Mouse (Mus musculus): Measurements from ENCODE around the gene Bmp6. TPM values are rescaled to one million over a fixed set of nuclear protein-coding genes. Genes with fewer than 3 reads are reported as not detected.

Bmp6 gene
- polyA plus RNA-seq, 1 experiment, result 6.3 TPM

DNA sequence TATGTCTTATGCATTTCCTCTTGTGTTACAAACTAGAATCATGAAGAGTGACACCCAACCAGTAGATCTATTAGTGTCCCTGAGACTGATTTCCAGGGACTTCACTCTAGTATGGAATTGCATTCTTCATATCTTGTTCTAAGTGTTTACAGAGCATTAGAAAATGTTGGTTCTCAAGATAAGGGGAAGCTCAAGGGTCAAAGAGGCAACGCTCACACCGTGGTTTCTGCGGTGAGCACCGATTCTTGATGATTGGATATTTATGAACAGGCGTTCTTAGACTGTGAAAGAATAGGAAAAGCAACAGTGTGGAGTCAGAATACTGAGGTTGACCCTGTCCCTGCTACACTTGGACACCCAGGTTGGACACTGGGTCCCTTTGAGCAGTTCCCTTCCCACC, 89.9 kb downstream of the Bmp6 start:
- Histone ChIP-seq H3K4me3 (ENCODE audit: insufficient read depth, low read depth, low read length) (no peak overlapping the region), H3K27ac (replicated peaks; ENCODE audit: low read depth, low read length) (no peak overlapping the region)

GRCm38 (mm10) chr13:38437930-38438329, 93.0 kb downstream of the Bmp6 start:
- Histone ChIP-seq H3K4me3 (ENCODE audit: insufficient read depth, low read depth, low read length) (no peak overlapping the region), H3K4me1 (ENCODE audit: control insufficient read depth, insufficient read depth, insufficient read length, low read length) (peaks cover 5% of the 10 kb centered on the region), H3K27ac (replicated peaks; ENCODE audit: low read depth, low read length) (no peak overlapping the region)

More for the DNA sequence above, 89.9 kb downstream of the Bmp6 start:
- peaks cover 5% of the 10 kb centered on the region for H3K4me1 ChIP-seq (ENCODE audit: control insufficient read depth, insufficient read depth, insufficient read length, low read length)

DNA sequence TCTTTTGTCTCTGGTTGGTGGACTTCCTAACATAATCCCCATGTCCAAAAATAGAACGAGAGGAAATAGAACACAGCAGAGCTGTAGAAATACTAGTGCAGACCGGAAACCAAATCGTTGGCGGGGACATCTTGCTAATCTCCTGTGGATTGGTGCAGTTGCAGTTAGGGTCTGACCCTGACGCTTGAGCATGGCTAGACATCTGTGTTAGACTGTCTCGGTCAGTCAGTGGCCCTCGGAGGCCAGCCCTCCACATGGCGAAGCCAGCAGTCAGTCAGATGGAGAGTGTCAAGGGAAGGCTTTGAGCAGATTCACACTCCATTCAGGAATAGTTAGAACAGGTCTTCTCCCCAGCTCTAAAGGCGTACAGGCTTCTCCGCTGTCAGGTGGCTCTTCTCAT, 95.3 kb downstream of the Bmp6 start:
- Histone ChIP-seq H3K27ac (replicated peaks; ENCODE audit: low read depth, low read length) (no peak overlapping the region), H3K4me1 (ENCODE audit: control insufficient read depth, insufficient read depth, insufficient read length, low read length) (peaks cover 5% of the 10 kb centered on the region), H3K4me3 (ENCODE audit: insufficient read depth, low read depth, low read length) (no peak overlapping the region)

DNA sequence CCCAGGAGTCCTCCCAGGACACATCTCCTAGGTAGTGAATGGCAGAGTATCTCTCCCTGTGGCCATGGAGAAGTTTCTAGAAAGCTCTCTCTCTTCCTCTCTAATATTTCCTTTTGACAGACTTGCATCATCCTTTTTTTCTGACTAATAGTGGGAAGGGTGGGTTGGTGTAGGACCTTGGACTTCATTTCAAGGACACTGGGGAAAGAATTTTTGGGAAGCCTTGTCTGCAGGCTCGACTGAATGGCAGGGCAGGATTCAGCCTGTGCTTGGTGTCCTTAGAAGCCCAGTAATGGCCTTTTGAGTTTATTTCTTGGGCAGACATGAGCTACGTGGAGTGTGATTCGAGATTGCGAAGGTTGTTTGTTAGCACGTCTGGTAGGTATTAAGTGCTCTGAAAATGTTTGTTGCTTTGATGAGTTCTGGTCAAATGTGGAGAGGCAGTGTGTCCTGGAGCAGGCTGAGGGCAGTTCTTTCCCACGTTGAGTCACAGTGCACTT, 103.7 kb downstream of the Bmp6 start:
- Histone ChIP-seq H3K27ac (replicated peaks; ENCODE audit: low read depth, low read length) (no peak overlapping the region), H3K4me3 (ENCODE audit: insufficient read depth, low read depth, low read length) (no peak overlapping the region), H3K4me1 (ENCODE audit: control insufficient read depth, insufficient read depth, insufficient read length, low read length) (no peaks in the 10 kb centered on the region)

GRCm38 (mm10) chr13:38450051-38450971, 105.4 kb downstream of the Bmp6 start:
- Histone ChIP-seq H3K27ac (replicated peaks; ENCODE audit: low read depth, low read length) (no peak overlapping the region), H3K4me1 (ENCODE audit: control insufficient read depth, insufficient read depth, insufficient read length, low read length) (peaks cover 4% of the 10 kb centered on the region; the same call in 1 of the 2 replicates), H3K4me3 (ENCODE audit: insufficient read depth, low read depth, low read length) (no peak overlapping the region; the same call in 1 of the 2 replicates)

- no peak overlapping the region for H3K27ac ChIP-seq (replicated peaks; ENCODE audit: low read depth, low read length)
- H3K4me1 ChIP-seq (ENCODE audit: control insufficient read depth, insufficient read depth, insufficient read length, low read length), result peaks cover 4% of the 10 kb centered on the region; the same call in 1 of the 2 replicates
- no peak overlapping the region for H3K4me3 ChIP-seq (ENCODE audit: insufficient read depth, low read depth, low read length)
Observed at GRCm38 (mm10) chr13:38451446-38451845, 106.5 kb downstream of the Bmp6 start.

- H3K4me1 ChIP-seq (ENCODE audit: control insufficient read depth, insufficient read depth, insufficient read length, low read length), result no peaks in the 10 kb centered on the region
- H3K27ac ChIP-seq (replicated peaks; ENCODE audit: low read depth, low read length), result no peak overlapping the region
- no peak overlapping the region for H3K4me3 ChIP-seq (ENCODE audit: insufficient read depth, low read depth, low read length)
Observed at GRCm38 (mm10) chr13:38463410-38463809, 118.5 kb downstream of the Bmp6 start.

DNA sequence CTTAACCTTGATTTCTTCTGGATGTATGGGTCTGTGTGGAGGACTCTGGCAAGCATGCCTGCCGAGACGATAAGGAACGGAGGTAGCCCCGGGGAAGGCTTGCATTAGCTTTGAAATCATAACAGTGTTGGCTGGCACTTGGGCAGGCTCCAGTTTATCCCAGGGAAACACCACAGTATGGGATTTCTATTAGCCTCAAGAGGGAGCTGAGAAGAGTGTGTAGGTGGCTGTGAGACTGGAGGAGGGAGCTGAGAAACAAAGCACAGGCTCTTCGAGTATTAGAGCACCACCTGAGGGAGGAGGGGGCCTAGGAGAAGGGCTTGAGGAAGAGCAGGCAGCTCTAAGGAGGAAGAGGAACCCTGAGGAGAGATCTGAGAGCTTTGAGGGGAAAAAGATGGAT, 126.0 kb downstream of the Bmp6 start:
- Histone ChIP-seq H3K4me1 (ENCODE audit: control insufficient read depth, insufficient read depth, insufficient read length, low read length) (no peaks in the 10 kb centered on the region), H3K4me3 (ENCODE audit: insufficient read depth, low read depth, low read length) (no peak overlapping the region), H3K27ac (replicated peaks; ENCODE audit: low read depth, low read length) (no peak overlapping the region)

DNA sequence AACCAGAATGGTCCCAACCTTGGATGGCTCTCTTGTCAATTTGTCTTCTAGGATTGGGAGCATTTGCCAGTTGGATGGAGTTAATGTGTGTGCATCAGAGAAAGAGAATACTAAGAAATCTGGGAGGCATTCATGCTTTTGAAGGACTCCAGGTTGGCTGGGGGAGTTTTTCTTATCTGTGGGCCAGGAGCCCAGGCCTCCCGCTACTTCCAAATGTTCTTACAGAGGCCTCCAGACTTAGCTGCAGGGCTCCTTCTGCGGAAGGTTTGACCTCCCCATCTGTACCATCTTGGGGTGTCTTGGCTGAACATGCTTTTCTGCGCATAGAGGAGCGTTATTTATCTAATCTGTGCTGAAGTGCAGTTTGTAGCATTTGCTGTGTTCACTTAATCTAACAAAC, 127.7 kb downstream of the Bmp6 start:
- H3K27ac ChIP-seq (replicated peaks; ENCODE audit: low read depth, low read length), result no peak overlapping the region
- no peaks in the 10 kb centered on the region for H3K4me1 ChIP-seq (ENCODE audit: control insufficient read depth, insufficient read depth, insufficient read length, low read length)

GRCm38 (mm10) chr13:38473497-38473896, 128.6 kb downstream of the Bmp6 start:
- no peak overlapping the region for H3K4me3 ChIP-seq (ENCODE audit: insufficient read depth, low read depth, low read length)
- H3K4me1 ChIP-seq (ENCODE audit: control insufficient read depth, insufficient read depth, insufficient read length, low read length), result no peaks in the 10 kb centered on the region
- H3K27ac ChIP-seq (replicated peaks; ENCODE audit: low read depth, low read length), result no peak overlapping the region

More for the DNA sequence above, 127.7 kb downstream of the Bmp6 start:
- no peak overlapping the region for H3K4me3 ChIP-seq (ENCODE audit: insufficient read depth, low read depth, low read length)

- H3K27ac ChIP-seq (replicated peaks; ENCODE audit: low read depth, low read length), result no peak overlapping the region
- H3K4me3 ChIP-seq (ENCODE audit: insufficient read depth, low read depth, low read length), result no peak overlapping the region
- no peaks in the 10 kb centered on the region for H3K4me1 ChIP-seq (ENCODE audit: control insufficient read depth, insufficient read depth, insufficient read length, low read length)
Observed at GRCm38 (mm10) chr13:38476936-38477335, 132.0 kb downstream of the Bmp6 start.

GRCm38 (mm10) chr13:38481021-38481420, 136.1 kb downstream of the Bmp6 start:
- Histone ChIP-seq H3K4me1 (ENCODE audit: control insufficient read depth, insufficient read depth, insufficient read length, low read length) (no peaks in the 10 kb centered on the region), H3K27ac (replicated peaks; ENCODE audit: low read depth, low read length) (no peak overlapping the region), H3K4me3 (ENCODE audit: insufficient read depth, low read depth, low read length) (no peak overlapping the region)

GRCm38 (mm10) chr13:38484701-38485100, 139.8 kb downstream of the Bmp6 start:
- Histone ChIP-seq H3K27ac (replicated peaks; ENCODE audit: low read depth, low read length) (no peak overlapping the region), H3K4me3 (ENCODE audit: insufficient read depth, low read depth, low read length) (no peak overlapping the region), H3K4me1 (ENCODE audit: control insufficient read depth, insufficient read depth, insufficient read length, low read length) (no peaks in the 10 kb centered on the region)

- Histone ChIP-seq H3K4me3 (ENCODE audit: insufficient read depth, low read depth, low read length) (no peak overlapping the region), H3K27ac (replicated peaks; ENCODE audit: low read depth, low read length) (no peak overlapping the region), H3K4me1 (ENCODE audit: control insufficient read depth, insufficient read depth, insufficient read length, low read length) (no peaks in the 10 kb centered on the region)
Observed at GRCm38 (mm10) chr13:38486767-38487166, 141.9 kb downstream of the Bmp6 start.

GRCm38 (mm10) chr13:38496715-38497114, 151.8 kb downstream of the Bmp6 start:
- Histone ChIP-seq H3K4me3 (ENCODE audit: insufficient read depth, low read depth, low read length) (no peak overlapping the region), H3K4me1 (ENCODE audit: control insufficient read depth, insufficient read depth, insufficient read length, low read length) (no peaks in the 10 kb centered on the region), H3K27ac (replicated peaks; ENCODE audit: low read depth, low read length) (no peak overlapping the region)

- peaks cover 2% of the 10 kb centered on the region; the same call in 1 of the 2 replicates for H3K4me1 ChIP-seq (ENCODE audit: control insufficient read depth, insufficient read depth, insufficient read length, low read length)
- H3K4me3 ChIP-seq (ENCODE audit: insufficient read depth, low read depth, low read length), result no peak overlapping the region
- H3K27ac ChIP-seq (replicated peaks; ENCODE audit: low read depth, low read length), result no peak overlapping the region
Observed at GRCm38 (mm10) chr13:38501314-38501713, 156.4 kb downstream of the Bmp6 start.
